ENCODE assay signal across 9 mouse cellular contexts in genomic region chr8:61390307-61391057, GRCm38 (mm10).
DNase-seq lines count a peak whose midpoint lies in the region; ATAC-seq and TF ChIP-seq lines count a peak whose summit lies in the region.
"Had no signal": no experiment of that assay in that cellular context is flagged by ENCODE, and none has a peak within 500 bp of the region (broad histone marks: within the 10 kb centered on the region; RNA-seq: fewer than 3 reads in every experiment).

No protein-coding gene starts in this region.

- WGBS in heart, embryonic 15.5 days: 79% methylated on average over 18 of the region's 18 CpGs
- 90% methylated on average over 18 of the region's 18 CpGs for WGBS in heart, adult 2 months
- WGBS in embryonic facial prominence, embryonic 12.5 days: 57% methylated on average over 18 of the region's 18 CpGs
- WGBS in midbrain, embryonic 14.5 days: 41% methylated on average over 18 of the region's 18 CpGs

- H3K79me2 ChIP-seq in heart, adult 2 months (replicated peaks; ENCODE audit: control insufficient read depth, insufficient read depth, low read length): no peaks in the 10 kb centered on the region
- H3K79me2 ChIP-seq in CH12.LX (replicated peaks; ENCODE audit: control insufficient read depth, extremely low read depth, insufficient read depth, poor library complexity, severe bottlenecking): no peaks in the 10 kb centered on the region

- DNase-seq in heart, adult 2 months: no peak
- peak; percentile 32 for DNase-seq in CH12.LX (ENCODE audit: extremely low read depth)
- DNase-seq in midbrain, embryonic 14.5 days: peak; percentile 41
- DNase-seq in gastrocnemius, adult 18-20 months (ENCODE audit: low spot score): no peak
- no peak for DNase-seq in layer of hippocampus, adult 11-12 months (ENCODE audit: low spot score)
- DNase-seq in gastrocnemius, postnatal 14 days: no peak

- intact Hi-C loops in heart, adult 2 months (cut with DNase I): no loop called here
- intact Hi-C loops in gastrocnemius, postnatal 14 days (cut with DNase I; ENCODE audit: low total_unique reads): no loop called here

- peaks cover 25% of the 10 kb centered on the region for H3K4me1 ChIP-seq in heart, embryonic 15.5 days (replicated peaks)
- no peaks in the 10 kb centered on the region for H3K4me1 ChIP-seq in heart, adult 2 months (ENCODE audit: control insufficient read depth, insufficient read depth, low read length)
- H3K4me1 ChIP-seq in CH12.LX (ENCODE audit: control insufficient read depth in 1 of 2, insufficient read depth in 2 of 2): peaks cover 5 to 35% of the 10 kb centered on the region in 2 experiments; a peak in 3 of 4 replicates
- H3K4me1 ChIP-seq in embryonic facial prominence, embryonic 12.5 days: peaks cover 22% of the 10 kb centered on the region
- H3K4me1 ChIP-seq in midbrain, embryonic 14.5 days (ENCODE audit: control insufficient read depth, insufficient read depth, low read length): peaks cover 33% of the 10 kb centered on the region

- dilution Hi-C loops in CH12.LX (cut with MboI; ENCODE audit: extremely low pct_ligation_motif_present, extremely low pct_unique_long_range_greater_than_20kb, low sequenced_read_pairs): no loop called here

- no peak for TF ChIP-seq CTCF in heart, adult 2 months (IDR thresholded peaks at IDR 0.05)
- no peak for TF ChIP-seq CTCF in CH12.LX (conservative IDR thresholded peaks at IDR 0.05 in 1 of 2, IDR thresholded peaks at IDR 0.05 in 1 of 2; ENCODE audit: low read depth in 2 of 2, low read length in 2 of 2)

- no peak overlapping the region for H3K27ac ChIP-seq in heart, embryonic 15.5 days
- H3K27ac ChIP-seq in heart, adult 2 months: no peak overlapping the region
- no peak overlapping the region for H3K27ac ChIP-seq in CH12.LX (ENCODE audit: insufficient read depth, low read depth)
- H3K27ac ChIP-seq in embryonic facial prominence, embryonic 12.5 days: no peak overlapping the region
- peak overlapping the region; percentile 37 for H3K27ac ChIP-seq in midbrain, embryonic 14.5 days (replicated peaks; ENCODE audit: low read depth, low read length)
- H3K27ac ChIP-seq: left cerebral cortex, adult 2 months had no signal

- no peak overlapping the region for H3K4me2 ChIP-seq in heart, embryonic 15.5 days
- no peak overlapping the region for H3K4me2 ChIP-seq in CH12.LX (ENCODE audit: insufficient read depth, low read depth, poor library complexity, severe bottlenecking)
- no peak overlapping the region for H3K4me2 ChIP-seq in embryonic facial prominence, embryonic 12.5 days (replicated peaks)
- no peak overlapping the region for H3K4me2 ChIP-seq in midbrain, embryonic 14.5 days (ENCODE audit: low read length)

- no peak for TF ChIP-seq POLR2A in heart, adult 2 months (IDR thresholded peaks at IDR 0.05; ENCODE audit: insufficient read depth, low read depth, low read length)
- no peak for TF ChIP-seq POLR2A in CH12.LX (IDR thresholded peaks at IDR 0.05; ENCODE audit: low read depth, low read length)

- ATAC-seq in heart, embryonic 15.5 days (replicated peaks; ENCODE audit: insufficient number of reproducible peaks, insufficient read depth, low FRiP score, low read depth): 0 out of 2 replicates have a peak, but pooled peaks have one; percentile 31
- ATAC-seq in embryonic facial prominence, embryonic 12.5 days (ENCODE audit: insufficient number of reproducible peaks, insufficient read depth, low FRiP score, low TSS enrichment): peak; percentile 44; the same call in 1 of the 2 replicates
- ATAC-seq in midbrain, embryonic 14.5 days (ENCODE audit: low FRiP score, low TSS enrichment): no peak

- no peaks in the 10 kb centered on the region for H3K36me3 ChIP-seq in heart, embryonic 15.5 days
- no peaks in the 10 kb centered on the region for H3K36me3 ChIP-seq in heart, adult 2 months (ENCODE audit: control insufficient read depth, insufficient read depth, low read length)
- H3K36me3 ChIP-seq in CH12.LX (replicated peaks in 1 of 2; ENCODE audit: control insufficient read depth in 1 of 2, insufficient read depth in 1 of 2, low read length in 1 of 2): peaks cover 26 to 73% of the 10 kb centered on the region in 2 experiments
- H3K36me3 ChIP-seq in embryonic facial prominence, embryonic 12.5 days: peaks cover 10% of the 10 kb centered on the region; the same call in 1 of the 2 replicates
- H3K36me3 ChIP-seq in midbrain, embryonic 14.5 days (ENCODE audit: control insufficient read depth, insufficient read depth, low read length): peaks cover 13% of the 10 kb centered on the region

- no peak for TF ChIP-seq EP300 in heart, adult 2 months (IDR thresholded peaks at IDR 0.05; ENCODE audit: insufficient read depth, low read depth, low read length)
- no peak for TF ChIP-seq EP300 in CH12.LX (IDR thresholded peaks at IDR 0.05; ENCODE audit: low read length)

- H3K4me3 ChIP-seq in heart, embryonic 15.5 days: no peak overlapping the region
- no peak overlapping the region for H3K4me3 ChIP-seq in heart, adult 2 months
- no peak overlapping the region for H3K4me3 ChIP-seq in CH12.LX (replicated peaks in 1 of 3; ENCODE audit: low read depth in 2 of 3, low read length in 2 of 3, poor library complexity in 1 of 3)
- H3K4me3 ChIP-seq in embryonic facial prominence, embryonic 12.5 days: no peak overlapping the region
- no peak overlapping the region for H3K4me3 ChIP-seq in midbrain, embryonic 14.5 days (replicated peaks; ENCODE audit: low read depth, low read length)
- H3K4me3 ChIP-seq: left cerebral cortex, adult 2 months had no signal

- no peaks in the 10 kb centered on the region for H3K27me3 ChIP-seq in heart, embryonic 15.5 days
- no peaks in the 10 kb centered on the region for H3K27me3 ChIP-seq in heart, adult 2 months (ENCODE audit: control insufficient read depth, insufficient read depth, low read length)
- no peaks in the 10 kb centered on the region for H3K27me3 ChIP-seq in CH12.LX (replicated peaks)
- H3K27me3 ChIP-seq in embryonic facial prominence, embryonic 12.5 days: no peaks in the 10 kb centered on the region
- no peaks in the 10 kb centered on the region for H3K27me3 ChIP-seq in midbrain, embryonic 14.5 days (ENCODE audit: control insufficient read depth, insufficient read depth, low read length)

- in situ Hi-C loops in CH12.LX (cut with MboI; ENCODE audit: low pct_ligation_motif_present, low pct_unique_long_range_greater_than_20kb, low sequenced_read_pairs): no loop called here

- no peak overlapping the region for H3K9ac ChIP-seq in heart, embryonic 15.5 days
- no peak overlapping the region for H3K9ac ChIP-seq in heart, adult 2 months (ENCODE audit: low read depth, low read length)
- H3K9ac ChIP-seq in CH12.LX (ENCODE audit: insufficient read depth, low read depth): no peak overlapping the region
- no peak overlapping the region for H3K9ac ChIP-seq in embryonic facial prominence, embryonic 12.5 days
- no peak overlapping the region for H3K9ac ChIP-seq in midbrain, embryonic 14.5 days (replicated peaks; ENCODE audit: low read length)

- no peaks in the 10 kb centered on the region for H3K9me3 ChIP-seq in heart, embryonic 15.5 days (replicated peaks)
- no peaks in the 10 kb centered on the region for H3K9me3 ChIP-seq in CH12.LX (replicated peaks; ENCODE audit: low read length)
- H3K9me3 ChIP-seq in embryonic facial prominence, embryonic 12.5 days: no peaks in the 10 kb centered on the region
- H3K9me3 ChIP-seq in midbrain, embryonic 14.5 days (ENCODE audit: control insufficient read depth, low read length): no peaks in the 10 kb centered on the region

- no peak for TF ChIP-seq RAD21 in CH12.LX (IDR thresholded peaks at IDR 0.05; ENCODE audit: low read depth, low read length)

TF ChIP-seq in CH12.LX, 34 proteins besides CTCF, POLR2A, EP300 and RAD21:
- TF ChIP-seq MAX (IDR thresholded peaks at IDR 0.05; ENCODE audit: low read length): no peak
TF ChIP-seq in CH12.LX: peak in this region for 0.

Comparison
In these comparisons a context has a peak if more than half of its experiments do, and no peak if none do; other contexts are left out.
1. DNase-seq: peak in CH12.LX (single experiment) and midbrain, embryonic 14.5 days (single experiment); none in heart, adult 2 months (0 of 2), gastrocnemius, adult 18-20 months (single experiment), layer of hippocampus, adult 11-12 months (single experiment) and gastrocnemius, postnatal 14 days (single experiment).